Mouse (Mus musculus) CD4-positive helper T cell, adult 2 months (primary cell): ENCODE measurements around the gene Tspan1.

Experiments
- DNase-seq: peaks from one replicate; pipeline ENCODE4 v3.0.0-alpha.2; 2012; ENCODE audit warnings: low read depth, missing footprints, low spot score

The Tspan1 gene

GRCm38 (mm10) chr4:116168617-116169352, 1.4 kb upstream of the Tspan1 start:
- peak; percentile 58 for DNase-seq

GRCm38 (mm10) chr4:116165708-116166407, 1.5 kb downstream of the Tspan1 start:
- no peak for DNase-seq

- no peak for DNase-seq
Observed at GRCm38 (mm10) chr4:116164759-116165554, 2.4 kb downstream of the Tspan1 start.

GRCm38 (mm10) chr4:116162142-116162541, 5.3 kb downstream of the Tspan1 start:
- no peak for DNase-seq

- no peak for DNase-seq
Observed at GRCm38 (mm10) chr4:116160769-116161168, 6.6 kb downstream of the Tspan1 start.

- peak; percentile 75 for DNase-seq
Observed at GRCm38 (mm10) chr4:116159912-116160311, 7.5 kb downstream of the Tspan1 start.

GRCm38 (mm10) chr4:116157882-116158281, 9.5 kb downstream of the Tspan1 start:
- DNase-seq = no peak

GRCm38 (mm10) chr4:116152702-116153101, 14.7 kb downstream of the Tspan1 start:
- no peak for DNase-seq

GRCm38 (mm10) chr4:116151238-116151637, 16.2 kb downstream of the Tspan1 start, which contains the start of gene Lurap1:
Gene Lurap1, minus strand, starts transcription at chr4:116151338.
- DNase-seq = no peak

- DNase-seq = no peak
Observed at GRCm38 (mm10) chr4:116150862-116151221, 16.6 kb downstream of the Tspan1 start.

GRCm38 (mm10) chr4:116150156-116150861, 17.1 kb downstream of the Tspan1 start:
- peak; percentile 64 for DNase-seq

- no peak for DNase-seq
Observed at GRCm38 (mm10) chr4:116149812-116150155, 17.6 kb downstream of the Tspan1 start.

- peak; percentile 40 for DNase-seq
Observed at GRCm38 (mm10) chr4:116143891-116144717, 23.3 kb downstream of the Tspan1 start.

GRCm38 (mm10) chr4:116143317-116143811, 24.0 kb downstream of the Tspan1 start:
- no peak for DNase-seq

- DNase-seq = no peak
Observed at GRCm38 (mm10) chr4:116142269-116142668, 25.1 kb downstream of the Tspan1 start.

- DNase-seq = no peak
Observed at GRCm38 (mm10) chr4:116141736-116142135, 25.7 kb downstream of the Tspan1 start.

- no peak for DNase-seq
Observed at GRCm38 (mm10) chr4:116140801-116141574, 26.4 kb downstream of the Tspan1 start.

- no peak for DNase-seq
Observed at GRCm38 (mm10) chr4:116137421-116137996, 29.9 kb downstream of the Tspan1 start.

GRCm38 (mm10) chr4:116134990-116135389, 32.4 kb downstream of the Tspan1 start:
- DNase-seq = peak; percentile 37
